19 mouse cellular contexts compared by ENCODE assay signal in genomic region chr17:5519910-5520592, GRCm38 (mm10). TPM values are rescaled to one million over a fixed set of nuclear protein-coding genes. Genes with fewer than 3 reads are reported as not detected.
DNase-seq lines count a peak whose midpoint lies in the region; ATAC-seq and TF ChIP-seq lines count a peak whose summit lies in the region.
"Had no signal": no experiment of that assay in that cellular context is flagged by ENCODE, and none has a peak within 500 bp of the region (broad histone marks: within the 10 kb centered on the region; RNA-seq: fewer than 3 reads in every experiment).

No protein-coding gene starts in this region.

- H3K4me2 ChIP-seq in hindbrain, embryonic 12.5 days (replicated peaks) = no peak overlapping the region
- no peak overlapping the region for H3K4me2 ChIP-seq in intestine, embryonic 16.5 days (ENCODE audit: low read depth, low read length)
- H3K4me2 ChIP-seq: kidney, embryonic 15.5 days; limb, embryonic 13.5 days; midbrain, embryonic 12.5 days; neural tube, embryonic 15.5 days; stomach, embryonic 15.5 days had no signal

- intact Hi-C loops in left cerebral cortex, postnatal 10 days (cut with DNase I) = no loop called here

- peaks cover 26% of the 10 kb centered on the region for H3K4me1 ChIP-seq in bone marrow macrophage, adult 2 months (ENCODE audit: control insufficient read depth, insufficient read depth, low read length)
- H3K4me1 ChIP-seq in hindbrain, embryonic 12.5 days = no peaks in the 10 kb centered on the region
- no peaks in the 10 kb centered on the region for H3K4me1 ChIP-seq in intestine, embryonic 16.5 days (ENCODE audit: control insufficient read depth, insufficient read depth, low read length)
- H3K4me1 ChIP-seq: embryonic facial prominence, embryonic 10.5 days; kidney, embryonic 15.5 days; limb, embryonic 13.5 days; midbrain, embryonic 12.5 days; neural tube, embryonic 15.5 days; stomach, embryonic 15.5 days had no signal

- H3K9ac ChIP-seq in hindbrain, embryonic 12.5 days = no peak overlapping the region
- no peak overlapping the region for H3K9ac ChIP-seq in intestine, embryonic 16.5 days (ENCODE audit: low read depth, low read length)
- H3K9ac ChIP-seq: forebrain, postnatal 0 days; kidney, embryonic 15.5 days; limb, embryonic 13.5 days; midbrain, embryonic 12.5 days; neural tube, embryonic 15.5 days; stomach, embryonic 15.5 days had no signal

- TF ChIP-seq CTCF in bone marrow macrophage, adult 2 months (IDR thresholded peaks at IDR 0.05; ENCODE audit: low read depth, low read length) = no peak

- H3K4me3 ChIP-seq in bone marrow macrophage, adult 2 months (ENCODE audit: insufficient read depth, low read length) = no peak overlapping the region
- no peak overlapping the region for H3K4me3 ChIP-seq in hindbrain, embryonic 12.5 days
- no peak overlapping the region for H3K4me3 ChIP-seq in intestine, embryonic 16.5 days (ENCODE audit: low read length)
- H3K4me3 ChIP-seq: embryonic facial prominence, embryonic 10.5 days; kidney, embryonic 15.5 days; limb, embryonic 13.5 days; midbrain, embryonic 12.5 days; neural tube, embryonic 15.5 days; stomach, embryonic 15.5 days had no signal

- no peaks in the 10 kb centered on the region; the same call in 1 of the 2 replicates for H3K27me3 ChIP-seq in hindbrain, embryonic 12.5 days
- H3K27me3 ChIP-seq in intestine, embryonic 16.5 days (replicated peaks; ENCODE audit: control insufficient read depth, insufficient read depth, low read length) = no peaks in the 10 kb centered on the region
- H3K27me3 ChIP-seq: kidney, embryonic 15.5 days; limb, embryonic 13.5 days; midbrain, embryonic 12.5 days; neural tube, embryonic 15.5 days; stomach, embryonic 15.5 days had no signal

- H3K27ac ChIP-seq in bone marrow macrophage, adult 2 months (ENCODE audit: insufficient read depth, low read depth, low read length) = peak overlapping the region; percentile 13; the same call in 1 of the 2 replicates
- H3K27ac ChIP-seq in hindbrain, embryonic 12.5 days = no peak overlapping the region
- H3K27ac ChIP-seq in intestine, embryonic 16.5 days (ENCODE audit: low read length) = no peak overlapping the region
- H3K27ac ChIP-seq: embryonic facial prominence, embryonic 10.5 days; kidney, embryonic 15.5 days; limb, embryonic 13.5 days; midbrain, embryonic 12.5 days; neural tube, embryonic 15.5 days; stomach, embryonic 15.5 days had no signal

- DNase-seq in left cerebral cortex, adult 11 months (ENCODE audit: low spot score) = peak; percentile 42
- no peak for DNase-seq in left cerebral cortex, postnatal 10 days (ENCODE audit: extremely low spot score in 1 of 2, low spot score in 2 of 2)
- DNase-seq in A20 (ENCODE audit: low read depth, low spot score) = peak; percentile 41
- DNase-seq in ovary, adult 18-20 months (ENCODE audit: low spot score) = no peak
- DNase-seq: adrenal gland, postnatal 25 days; cerebellum, postnatal 10 days; forebrain, postnatal 0 days; layer of hippocampus, adult 9-11 months; lung, postnatal 14 days had no signal

- 0 out of 2 replicates have a peak, but pooled peaks cover 5% of the 10 kb centered on the region for H3K9me3 ChIP-seq in hindbrain, embryonic 12.5 days (replicated peaks)
- no peaks in the 10 kb centered on the region for H3K9me3 ChIP-seq in intestine, embryonic 16.5 days (ENCODE audit: control insufficient read depth, low read length)
- H3K9me3 ChIP-seq: neural tube, embryonic 15.5 days; stomach, embryonic 15.5 days had no signal

- no peak for TF ChIP-seq POLR2A in bone marrow macrophage, adult 2 months (IDR thresholded peaks at IDR 0.05; ENCODE audit: borderline replicate concordance, low read depth, low read length)

- ATAC-seq in megakaryocyte progenitor cell, adult 5-6 weeks (replicated peaks; ENCODE audit: poor library complexity) = 0 out of 2 replicates have a peak, but pooled peaks have one; percentile 9
- ATAC-seq in hindbrain, embryonic 12.5 days (ENCODE audit: low FRiP score) = no peak
- ATAC-seq in intestine, embryonic 16.5 days = no peak
- ATAC-seq: forebrain, postnatal 0 days had no signal

- no peaks in the 10 kb centered on the region for H3K36me3 ChIP-seq in hindbrain, embryonic 12.5 days
- no peaks in the 10 kb centered on the region for H3K36me3 ChIP-seq in intestine, embryonic 16.5 days (ENCODE audit: control insufficient read depth, insufficient read depth, low read length)
- H3K36me3 ChIP-seq: embryonic facial prominence, embryonic 10.5 days; kidney, embryonic 15.5 days; limb, embryonic 13.5 days; midbrain, embryonic 12.5 days; neural tube, embryonic 15.5 days; stomach, embryonic 15.5 days had no signal

- 85% methylated on average over 13 of the region's 13 CpGs for WGBS in hindbrain, embryonic 12.5 days
- WGBS in intestine, embryonic 16.5 days = 81% methylated on average over 13 of the region's 13 CpGs

RNA-seq across cellular contexts. Expression of gene Zdhhc14, which starts 27.7 kb away (rescaled TPM):
- total RNA-seq in left cerebral cortex, postnatal 10 days (2021) = 10 to 100 TPM; 25.9 to 29.4 TPM
- 47.0 and 49.1 TPM in 2 replicates for polyA plus RNA-seq in bone marrow macrophage, adult 2 months (2012; ENCODE audit: insufficient read depth, insufficient read length, missing spikeins)
- 2.1 and 2.2 TPM in 2 replicates for total RNA-seq in megakaryocyte progenitor cell, adult 5-6 weeks (2015)
- 1.00 and 1.7 TPM in 2 replicates for total RNA-seq in megakaryocyte progenitor cell, adult 5-6 weeks (2017)
- polyA plus RNA-seq in hindbrain, embryonic 12.5 days (2016; fragmentation: Nextera tagmentation; extraction: Ambion mirVana) = 6.1 and 7.2 TPM in 2 replicates
- 0.48 and 0.83 TPM in 2 replicates for polyA plus RNA-seq in intestine, embryonic 16.5 days (2015; fragmentation: Nextera tagmentation; extraction: Ambion mirVana)

Comparison
In these comparisons a context has a peak if more than half of its experiments do, and no peak if none do; other contexts are left out.
1. DNase-seq: peak in left cerebral cortex, adult 11 months (single experiment) and A20 (single experiment); none in left cerebral cortex, postnatal 10 days (0 of 2) and ovary, adult 18-20 months (single experiment).